Mouse (Mus musculus) G1E (cell line): ENCODE results near the gene Ces4a. TPM values are rescaled to one million over a fixed set of nuclear protein-coding genes. Genes with fewer than 3 reads are reported as not detected.

ENCODE experiments used
- ATAC-seq: 2 replicates; pipeline ENCODE4 v1.8.0; 2016; ENCODE audit warnings: mild to moderate bottlenecking; ENCODE audit not compliant: insufficient number of reproducible peaks, poor library complexity, low FRiP score, severe bottlenecking; ENCODE audit errors: extremely low read depth
- DNase-seq: peaks from one replicate; pipeline ENCODE4 v3.0.0; 2012; ENCODE audit warnings: low spot score
- H3K27me3 ChIP-seq: 2 replicates; pipeline ENCODE4 v1.6.1; 2012; ENCODE audit warnings: mild to moderate bottlenecking, low read length, inconsistent platforms; ENCODE audit not compliant: insufficient read depth
- H3K36me3 ChIP-seq: replicated peaks from 2 replicates; pipeline ENCODE3; 2012; ENCODE audit warnings: mild to moderate bottlenecking, inconsistent platforms
- H3K4me1 ChIP-seq: 2 replicates; pipeline ENCODE4 v1.6.1; 2012; ENCODE audit warnings: low read depth, low read length, inconsistent platforms, mixed read lengths; ENCODE audit not compliant: insufficient read depth
- H3K4me3 ChIP-seq: 2 replicates; pipeline ENCODE4 v1.5.1; 2012; ENCODE audit warnings: low read depth, mild to moderate bottlenecking, inconsistent platforms, low read length, moderate library complexity, mixed read lengths
- H3K9me3 ChIP-seq: replicated peaks from 2 replicates; pipeline ENCODE4 v1.6.1; 2012; ENCODE audit warnings: inconsistent platforms
- CTCF ChIP-seq: IDR thresholded peaks from 2 replicates; pipeline ENCODE4 v1.5.1; 2012; ENCODE audit warnings: low read depth, low read length, inconsistent platforms, mixed read lengths
- GATA1 ChIP-seq: IDR thresholded peaks from 2 replicates; pipeline ENCODE4 v1.6.1; 2012; ENCODE audit warnings: borderline replicate concordance, low read length, inconsistent platforms, mixed read lengths
- GATA2 ChIP-seq: IDR thresholded peaks from 2 replicates; pipeline ENCODE4 v1.6.1; 2012; ENCODE audit warnings: low read depth, low read length, inconsistent platforms, borderline replicate concordance
- POLR2AphosphoS5 ChIP-seq: IDR thresholded peaks from 2 replicates; pipeline ENCODE4 v1.6.1; 2012; ENCODE audit warnings: low read depth, low read length, inconsistent platforms; ENCODE audit not compliant: insufficient replicate concordance
- TAL1 ChIP-seq: conservative IDR thresholded peaks from 2 replicates; pipeline ENCODE4 v1.6.1; 2012; ENCODE audit warnings: low read depth, low read length, inconsistent platforms, mixed read lengths
- polyA plus RNA-seq: library from polyadenylated mRNA; stranded (reverse); fragments of >175 nt; gene quantifications from 2 replicates; pipeline ENCODE4 v1.2.3, GENCODE M21; 2012
- total RNA-seq, 2 experiments: library from RNA; stranded (forward) in 1 of 2; stranded (reverse) in 1 of 2; fragments of 200-1000 nt in 1 of 2; fragments of >200 nt in 1 of 2; fragmentation: Nextera tagmentation in 1 of 2; gene quantifications; 2 replicates each; pipeline ENCODE4 v1.2.3; 2014 to 2017

Ces4a gene
- total and polyA plus RNA-seq, 3 experiments, result not detected

DNA sequence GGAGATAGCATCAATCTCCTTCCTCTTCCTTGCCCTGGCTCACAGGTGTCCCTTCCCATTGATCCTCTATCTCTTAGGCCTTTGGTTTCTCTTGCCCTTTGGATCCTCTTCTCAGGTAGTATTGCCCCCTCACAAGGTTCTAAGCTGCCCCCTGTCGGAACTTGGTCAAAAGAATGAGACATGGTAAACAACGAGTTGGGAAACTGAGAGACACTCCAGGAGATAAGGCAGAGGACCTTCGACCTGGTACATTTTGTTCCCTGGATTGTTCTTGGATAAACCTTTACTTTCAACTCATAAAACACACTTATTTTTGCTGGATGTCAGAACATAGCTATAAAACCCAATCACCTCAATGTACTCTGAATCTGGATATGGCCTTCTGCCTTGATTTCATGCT is 27.4 kb upstream of the Ces4a start:
- H3K4me3 ChIP-seq, result no peak overlapping the region
- TF ChIP-seq GATA1 (no peak), GATA2 (no peak), TAL1 (no peak), CTCF (no peak), POLR2AphosphoS5 (no peak)
- no peak for DNase-seq
- no peaks in the 10 kb centered on the region for H3K9me3 ChIP-seq
- H3K36me3 ChIP-seq, result no peaks in the 10 kb centered on the region
- no peaks in the 10 kb centered on the region for H3K4me1 ChIP-seq
- peaks cover 9% of the 10 kb centered on the region for H3K27me3 ChIP-seq
- no peak for ATAC-seq

DNA sequence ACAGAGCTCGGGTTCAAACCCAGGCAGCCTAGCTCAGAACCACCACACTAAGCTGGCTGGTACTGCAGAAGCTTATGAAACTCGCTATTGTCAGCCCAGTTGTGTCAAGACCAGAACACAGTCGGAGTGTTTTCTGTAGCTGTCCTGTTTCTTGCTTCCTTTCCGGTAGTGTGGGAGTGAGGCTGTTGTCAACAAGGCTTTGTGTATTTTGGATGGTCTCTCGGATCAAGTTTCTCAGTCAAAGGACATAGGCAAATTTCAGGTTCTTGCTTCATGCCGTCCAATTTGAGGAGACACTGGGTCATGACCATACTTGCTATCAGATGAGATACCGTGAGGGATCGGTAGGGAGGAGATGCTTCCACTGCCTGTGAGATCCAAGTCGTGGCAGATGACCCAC is 1.7 kb upstream of the Ces4a start:
- no peaks in the 10 kb centered on the region for H3K36me3 ChIP-seq
- DNase-seq (no peak), ATAC-seq (no peak)
- no peaks in the 10 kb centered on the region for H3K9me3 ChIP-seq
- no peaks in the 10 kb centered on the region for H3K4me1 ChIP-seq
- no peak overlapping the region for H3K4me3 ChIP-seq
- peaks cover 21% of the 10 kb centered on the region for H3K27me3 ChIP-seq
- no peak for TF ChIP-seq GATA1
- TF ChIP-seq GATA2, result no peak
- TF ChIP-seq CTCF, result no peak
- no peak for TF ChIP-seq POLR2AphosphoS5
- TF ChIP-seq TAL1, result no peak

DNA sequence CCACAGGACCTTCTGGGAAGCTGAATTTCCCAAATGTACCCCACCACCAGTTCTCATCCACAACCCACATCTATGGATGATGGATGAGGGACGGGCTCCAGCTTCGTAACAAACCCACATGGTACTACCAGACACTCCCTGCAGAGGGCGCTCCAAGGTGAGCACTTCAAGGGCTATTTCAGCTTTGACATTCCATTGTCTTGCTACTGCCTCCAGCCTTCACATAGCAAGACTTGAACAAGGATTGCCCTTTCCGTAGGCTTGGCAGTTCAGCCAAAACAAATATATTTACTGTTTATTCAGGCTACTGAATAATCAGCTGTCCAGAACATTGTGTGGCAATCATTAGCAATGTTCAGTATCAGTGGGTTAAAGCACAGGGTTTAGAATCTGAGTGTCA is 6.8 kb downstream of the Ces4a start:
- TF ChIP-seq GATA1 (no peak), CTCF (peak; percentile 91)
- ATAC-seq, result no peak
- H3K36me3 ChIP-seq, result no peaks in the 10 kb centered on the region
- peaks cover 16% of the 10 kb centered on the region; the same call in 1 of the 2 replicates for H3K27me3 ChIP-seq
- H3K9me3 ChIP-seq, result no peaks in the 10 kb centered on the region
- peak; percentile 15 for DNase-seq
- H3K4me3 ChIP-seq, result no peak overlapping the region
- peaks cover 4% of the 10 kb centered on the region; the same call in 1 of the 2 replicates for H3K4me1 ChIP-seq

DNA sequence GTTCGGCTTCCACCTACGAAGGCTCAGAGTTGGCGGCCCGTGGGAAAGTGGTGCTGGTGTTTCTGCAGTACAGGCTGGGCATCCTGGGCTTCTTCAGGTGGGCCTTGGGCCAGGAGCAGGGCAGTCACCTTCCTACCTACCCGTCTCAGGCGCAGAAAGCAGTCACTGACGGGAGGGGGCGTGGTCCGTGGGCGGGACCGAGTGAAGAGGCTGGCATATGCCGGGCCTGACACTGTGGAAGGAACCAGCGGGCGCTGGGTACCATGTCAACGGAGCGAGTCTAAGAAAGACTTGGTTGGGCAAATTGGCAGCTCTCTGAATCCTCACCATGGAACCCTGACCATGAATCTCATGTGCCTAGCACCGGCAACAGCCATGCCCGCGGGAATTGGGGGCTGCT is 10.8 kb downstream of the Ces4a start:
- Histone ChIP-seq H3K36me3 (no peaks in the 10 kb centered on the region), H3K27me3 (peaks cover 23% of the 10 kb centered on the region; the same call in 1 of the 2 replicates), H3K4me3 (no peak overlapping the region), H3K4me1 (peaks cover 4% of the 10 kb centered on the region; the same call in 1 of the 2 replicates), H3K9me3 (no peaks in the 10 kb centered on the region)
- ATAC-seq, result no peak
- no peak for DNase-seq
- TF ChIP-seq POLR2AphosphoS5 (no peak), GATA1 (no peak), CTCF (no peak), GATA2 (no peak), TAL1 (no peak)

DNA sequence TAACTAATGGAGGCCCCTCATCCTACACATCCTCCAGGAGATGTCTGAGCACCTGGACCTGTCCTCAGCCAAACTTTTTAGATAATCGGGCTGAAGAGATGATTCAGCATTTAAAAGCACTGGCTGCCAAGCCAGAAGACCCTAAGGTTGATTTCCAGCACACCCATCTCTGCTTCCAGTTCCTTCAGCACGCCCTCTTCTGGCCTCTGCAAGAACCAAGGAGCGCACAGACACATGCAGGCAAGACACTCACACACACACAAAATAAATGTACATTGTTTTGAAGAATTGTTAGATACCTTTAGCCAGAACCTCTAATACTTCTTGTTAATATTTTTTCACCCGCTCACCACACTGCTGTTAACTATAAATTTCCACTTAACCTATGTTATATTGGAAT is 20.1 kb downstream of the Ces4a start:
- DNase-seq (no peak), ATAC-seq (no peak)
- Histone ChIP-seq H3K9me3 (no peaks in the 10 kb centered on the region), H3K27me3 (peaks cover 40% of the 10 kb centered on the region), H3K4me1 (no peaks in the 10 kb centered on the region), H3K4me3 (no peak overlapping the region), H3K36me3 (no peaks in the 10 kb centered on the region)
- TF ChIP-seq POLR2AphosphoS5 (no peak), GATA2 (no peak), GATA1 (no peak), CTCF (no peak), TAL1 (no peak)

DNA sequence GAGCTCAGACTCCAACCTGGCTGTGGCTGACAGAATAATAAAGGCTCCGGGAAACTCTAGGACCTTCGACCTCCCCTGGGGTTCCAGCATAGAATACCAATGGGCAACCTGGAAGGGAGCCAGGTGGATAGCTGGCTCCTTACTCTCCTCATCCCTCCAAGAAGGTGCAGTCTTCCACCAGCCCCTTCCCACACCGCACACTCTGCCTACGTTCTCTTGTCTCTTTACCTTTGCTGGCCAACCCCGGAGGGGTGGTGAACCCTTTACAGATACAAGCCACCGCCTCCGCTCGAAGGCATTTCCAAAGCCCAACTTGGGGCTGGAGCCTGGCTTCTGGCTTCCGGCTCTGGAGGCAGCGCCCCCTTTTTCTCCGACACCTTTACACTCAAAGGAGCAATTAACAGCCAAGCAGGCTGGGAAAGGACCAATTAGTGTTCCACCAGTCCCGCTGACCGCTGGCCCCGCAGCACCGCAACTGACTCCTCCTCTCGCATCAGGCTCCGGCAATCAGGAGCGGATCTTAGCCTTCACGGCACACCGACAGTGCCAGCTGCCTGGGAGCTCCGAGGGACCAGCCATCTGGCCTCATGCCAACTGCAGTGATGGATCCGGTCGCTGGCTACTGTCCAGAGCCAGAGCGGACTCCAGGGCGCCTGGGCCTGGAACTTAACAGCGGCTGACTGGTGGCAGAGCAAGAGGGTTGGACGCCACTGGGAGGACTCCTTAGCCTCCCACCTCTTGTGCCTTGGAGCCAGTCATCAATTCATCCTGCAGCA is 21.2 kb downstream of the Ces4a start:
- peaks cover 35% of the 10 kb centered on the region for H3K27me3 ChIP-seq
- DNase-seq (no peak), ATAC-seq (no peak)
- TF ChIP-seq POLR2AphosphoS5 (no peak), GATA1 (no peak), CTCF (no peak), GATA2 (no peak), TAL1 (no peak)
- no peaks in the 10 kb centered on the region for H3K36me3 ChIP-seq
- H3K4me1 ChIP-seq, result peaks cover 3% of the 10 kb centered on the region; the same call in 1 of the 2 replicates
- H3K4me3 ChIP-seq, result no peak overlapping the region
- H3K9me3 ChIP-seq, result no peaks in the 10 kb centered on the region
